Mouse (Mus musculus) small intestine, adult 2 months (tissue): ENCODE measurements around the gene Tfpi.

Source experiments
- CTCF ChIP-seq: fragments of 200-500 bp; IDR thresholded peaks from 2 replicates; pipeline ENCODE4 v1.5.1; 2012; ENCODE audit warnings: low read depth, mild to moderate bottlenecking, control low read depth, inconsistent platforms, low read length, moderate library complexity, mixed read lengths; ENCODE audit not compliant: insufficient replicate concordance, insufficient read length; ENCODE audit errors: extremely low read depth
- POLR2A ChIP-seq: fragments of 200-500 bp; IDR thresholded peaks from 2 replicates; pipeline ENCODE4 v1.6.1; 2012; ENCODE audit warnings: low read depth, mild to moderate bottlenecking, control low read depth, inconsistent platforms, low read length, moderate library complexity

GRCm38 (mm10) chr2:84464956-84465355 lies 11.6 kb downstream of the Tfpi start:
- TF ChIP-seq CTCF (no peak), POLR2A (no peak)
